Mouse (Mus musculus): ENCODE data around the gene Strn3.
"Not testable (repeated sequence)": the region's sequence is repeated elsewhere in the genome, so short reads cannot be mapped to it uniquely, and the experiment has no call there.

The Strn3 gene

GRCm38 (mm10) chr12:51612361-51612760 is 79.3 kb downstream of the Strn3 start:
- DNase-seq (ENCODE audit: low spot score), result no peak

GRCm38 (mm10) chr12:51606138-51606537 is 85.6 kb downstream of the Strn3 start:
- DNase-seq (ENCODE audit: low spot score), result no peak

GRCm38 (mm10) chr12:51603306-51603705 is 88.4 kb downstream of the Strn3 start:
- DNase-seq (ENCODE audit: low spot score), result no peak

GRCm38 (mm10) chr12:51594030-51594470 is 97.6 kb downstream of the Strn3 start:
- DNase-seq (ENCODE audit: low spot score), result no peak

- DNase-seq (ENCODE audit: low spot score), result peak; percentile 10
Observed at GRCm38 (mm10) chr12:51593229-51594029, 98.3 kb downstream of the Strn3 start, which contains the start of gene Coch. Gene Coch, plus strand, starts transcription at chr12:51593341.

GRCm38 (mm10) chr12:51592888-51593228 is 98.8 kb downstream of the Strn3 start:
- peak; percentile 5 for DNase-seq (ENCODE audit: low spot score)

- no peak for DNase-seq (ENCODE audit: low spot score)
Observed at GRCm38 (mm10) chr12:51591921-51592320, 99.8 kb downstream of the Strn3 start.

GRCm38 (mm10) chr12:51589263-51589662 is 102.4 kb downstream of the Strn3 start:
- no peak for DNase-seq (ENCODE audit: low spot score)

GRCm38 (mm10) chr12:51577816-51578215 is 113.9 kb downstream of the Strn3 start:
- DNase-seq (ENCODE audit: low spot score), result not testable (repeated sequence)

GRCm38 (mm10) chr12:51572651-51573050 is 119.0 kb downstream of the Strn3 start:
- DNase-seq (ENCODE audit: low spot score), result no peak

- no peak for DNase-seq (ENCODE audit: low spot score)
Observed at GRCm38 (mm10) chr12:51569944-51570343, 121.8 kb downstream of the Strn3 start.

GRCm38 (mm10) chr12:51569472-51569871 is 122.2 kb downstream of the Strn3 start:
- no peak for DNase-seq (ENCODE audit: low spot score)

GRCm38 (mm10) chr12:51567225-51567624 is 124.5 kb downstream of the Strn3 start:
- DNase-seq (ENCODE audit: low spot score), result no peak

GRCm38 (mm10) chr12:51561416-51561815 is 130.3 kb downstream of the Strn3 start:
- no peak for DNase-seq (ENCODE audit: low spot score)
